Mouse (Mus musculus) pancreas, adult 10 weeks (tissue): ENCODE measurements around the gene Pfkm. TPM values are rescaled to one million over a fixed set of nuclear protein-coding genes. Genes with fewer than 3 reads are reported as not detected.

Source experiments
- polyA plus RNA-seq: library from polyadenylated mRNA; stranded (reverse); fragments of 350-450 nt; fragmentation: Illumina TruSeq; extraction: RNeasy Lipid Tissue Mini Kit (QIAGEN cat#74804); gene quantifications from one replicate; pipeline ENCODE4 v1.2.3, GENCODE M21; 2015; ENCODE audit warnings: low read depth, low replicate concordance; ENCODE audit not compliant: insufficient read depth

The Pfkm gene
- polyA plus RNA-seq: 5.8 TPM

DNA sequence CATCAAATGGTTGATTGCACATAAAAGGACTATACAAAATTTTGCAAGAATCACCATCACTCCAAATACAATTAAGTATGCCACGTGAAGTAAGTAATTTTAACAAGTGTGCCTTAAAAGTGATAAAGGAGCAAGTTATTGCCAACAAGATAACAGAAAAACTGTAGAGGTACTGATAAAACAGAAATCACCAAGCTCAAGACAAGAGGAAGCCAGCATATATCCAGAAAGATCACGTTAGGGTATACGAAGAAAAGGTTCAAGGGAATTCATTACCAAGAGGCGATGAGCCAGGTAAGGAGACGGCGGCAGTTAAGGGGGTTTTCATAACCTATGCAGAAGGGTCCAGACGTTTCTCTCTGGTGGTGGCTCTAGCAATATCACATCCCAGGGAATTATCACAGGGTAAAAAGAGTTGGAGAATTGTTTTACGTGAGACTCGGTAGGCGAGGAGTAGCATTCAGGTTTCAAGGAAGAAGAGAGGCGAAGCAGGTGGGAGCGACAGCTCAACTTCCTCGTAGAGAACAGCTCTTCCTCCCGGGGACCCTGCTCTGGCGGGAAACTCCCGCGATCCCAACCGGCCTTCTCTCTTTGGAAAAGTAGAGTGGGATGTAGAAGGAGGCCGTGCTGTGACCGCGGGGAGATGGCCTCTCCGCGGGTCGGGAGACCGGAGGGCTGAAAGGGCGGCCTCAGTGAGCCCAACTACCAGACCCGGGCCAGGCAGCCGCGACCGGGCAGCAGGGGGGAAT is at the start of gene Pfkm:
Pfkm (plus strand) TSS at position 218 of the 749 bp plus-strand sequence.

DNA sequence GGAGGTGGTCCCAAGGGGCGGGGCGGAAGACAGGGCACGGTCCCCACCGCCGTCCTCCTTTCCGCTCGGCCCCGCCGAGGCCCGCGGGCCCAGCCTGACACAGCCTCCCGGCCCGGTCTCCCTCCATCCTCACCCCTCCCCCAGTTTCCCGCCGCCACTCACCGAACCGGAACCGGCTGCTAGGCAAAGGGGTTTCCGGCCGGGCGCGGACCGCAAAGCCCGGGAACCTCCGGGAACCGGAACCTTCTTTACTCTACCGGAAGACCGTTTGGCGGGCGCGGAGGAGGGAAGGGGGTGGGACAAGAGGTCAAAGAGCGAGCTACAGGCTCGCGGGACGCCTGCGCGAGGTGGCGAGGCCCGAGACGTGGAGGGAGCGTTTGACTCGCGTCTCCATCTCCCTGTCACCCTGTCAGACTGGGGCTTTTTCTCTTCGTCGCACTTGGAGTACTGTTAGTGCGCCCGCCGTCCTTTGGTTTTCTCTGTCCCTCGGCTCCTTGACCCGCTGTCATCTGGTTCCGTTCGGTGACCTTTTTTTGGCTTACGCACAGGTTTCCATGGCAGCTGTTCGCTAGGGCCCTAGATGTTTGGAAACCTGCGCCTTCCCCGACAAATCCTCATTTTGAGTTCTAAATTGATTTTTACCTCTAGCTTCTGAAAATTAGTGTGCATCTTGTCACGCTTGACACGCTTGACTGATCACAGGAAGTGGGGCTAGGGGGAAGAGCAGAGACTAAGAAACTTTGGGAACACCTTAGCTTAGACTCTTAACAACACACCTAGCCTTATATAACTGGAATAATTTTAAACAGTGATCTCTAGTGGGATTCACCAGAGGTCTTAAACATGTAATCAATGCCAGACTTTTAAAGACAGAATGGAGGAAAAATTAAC is 977 bp downstream of the Pfkm start, which contains the start of gene Senp1:
Senp1 (minus strand) TSS at position 624 of the 891 bp plus-strand sequence.

DNA sequence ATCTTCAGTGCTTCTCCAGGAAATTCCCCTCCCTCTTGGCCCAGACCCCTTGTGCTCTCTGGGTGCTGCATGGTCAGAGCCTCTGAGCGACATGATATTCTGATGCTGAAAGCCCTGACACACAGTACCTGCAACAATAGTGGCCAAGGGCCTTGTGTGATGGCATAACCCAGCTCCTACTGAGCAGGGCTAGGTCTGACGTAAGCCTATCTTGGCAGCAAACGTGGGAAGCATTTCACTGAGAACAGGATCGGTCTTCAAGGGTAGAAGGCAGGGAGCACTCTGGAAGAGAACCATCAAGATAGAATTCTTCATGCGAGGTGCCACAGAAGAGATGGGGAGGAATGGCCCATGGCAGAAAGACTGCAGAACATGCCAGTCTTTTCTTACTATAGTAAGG is 73.1 kb downstream of the Pfkm start, which contains the start of gene Asb8:
Asb8 (minus strand) TSS at position 101 of the 400 bp plus-strand sequence.

DNA sequence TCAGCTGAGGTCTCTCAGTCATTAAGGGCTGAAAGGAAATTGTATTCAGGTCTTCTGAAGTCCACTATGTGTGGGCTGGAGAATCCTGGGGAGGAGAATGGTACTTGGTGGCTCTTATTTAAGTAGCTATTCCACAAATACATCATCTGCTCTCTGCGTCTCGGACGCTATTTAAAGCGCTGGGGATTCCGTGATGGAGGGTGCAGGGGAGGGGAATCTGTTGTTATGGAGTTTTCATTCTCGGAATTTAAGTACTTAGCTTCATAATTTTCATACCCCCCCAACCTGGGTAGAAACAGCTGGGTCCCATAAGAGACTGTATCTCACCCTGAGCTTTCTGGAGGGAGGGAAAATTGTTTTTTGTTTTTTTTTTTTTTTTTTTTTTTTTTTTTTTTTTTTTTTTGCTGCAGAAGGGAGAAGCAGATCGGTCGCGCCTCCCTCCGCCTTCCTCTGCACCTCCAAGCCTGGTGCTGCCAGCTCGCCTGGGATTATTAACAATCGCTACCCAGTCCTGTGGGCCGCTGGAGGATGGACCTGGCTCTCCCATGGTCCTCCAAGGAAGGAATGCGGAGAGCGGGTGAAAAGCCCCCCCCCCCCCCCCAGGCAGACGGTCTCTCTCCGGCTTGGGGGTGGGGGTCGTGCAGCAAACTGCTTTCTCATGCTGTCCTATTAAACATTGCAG is 74.7 kb downstream of the Pfkm start, which contains the start of gene Ccdc184:
Ccdc184 (plus strand) TSS at position 196 of the 682 bp plus-strand sequence.

Other genes starting within 250 kb of the Pfkm start
- gene Hdac7, start 248.1 kb upstream of the Pfkm start, polyA plus RNA-seq: 22.3 TPM
- 5.1 TPM for gene Vdr, start 182.0 kb upstream of the Pfkm start, polyA plus RNA-seq
- gene Tmem106c, start 128.4 kb upstream of the Pfkm start, polyA plus RNA-seq: 13.9 TPM
- not detected for gene Col2a1, start 87.9 kb upstream of the Pfkm start, polyA plus RNA-seq
- 3.8 TPM for gene Senp1, start 1.2 kb downstream of the Pfkm start, polyA plus RNA-seq
- gene Asb8, start 73.0 kb downstream of the Pfkm start, polyA plus RNA-seq: 6.8 TPM
- 0.72 TPM for gene Ccdc184, start 74.6 kb downstream of the Pfkm start, polyA plus RNA-seq
- gene Olfr288, start 103.0 kb downstream of the Pfkm start, polyA plus RNA-seq: not detected
- gene Gm44579, start 128.4 kb downstream of the Pfkm start, polyA plus RNA-seq: not detected
- not detected for gene Olfr287, start 128.5 kb downstream of the Pfkm start, polyA plus RNA-seq
- gene Olfr286, start 141.9 kb downstream of the Pfkm start, polyA plus RNA-seq: not detected
- gene H1fnt, start 164.7 kb downstream of the Pfkm start, polyA plus RNA-seq: not detected
- 1.1 TPM for gene Zfp641, start 203.6 kb downstream of the Pfkm start, polyA plus RNA-seq
- gene Olfr285, start 224.8 kb downstream of the Pfkm start, polyA plus RNA-seq: not detected
- not detected for gene Olfr284, start 248.4 kb downstream of the Pfkm start, polyA plus RNA-seq